Mouse (Mus musculus): ENCODE results near the gene 4931406P16Rik. TPM values are rescaled to one million over a fixed set of nuclear protein-coding genes. Genes with fewer than 3 reads are reported as not detected.
A peak's percentile ranks its signal among the peaks of the same experiment; 100 is the strongest.

Gene 4931406P16Rik
- polyA plus RNA-seq, 1 experiment from 2014 or later, result 30.5 TPM

- no peak for ATAC-seq (ENCODE audit: insufficient number of reproducible peaks, low FRiP score, low TSS enrichment, low read depth)
- 27% methylated on average over 1 of the region's 1 CpGs for WGBS
- H3K4me1 ChIP-seq, result peaks cover 19% of the 10 kb centered on the region; the same call in 1 of the 2 replicates
- H3K36me3 ChIP-seq, result no peaks in the 10 kb centered on the region
- no peaks in the 10 kb centered on the region for H3K27me3 ChIP-seq
- H3K9me3 ChIP-seq, result no peaks in the 10 kb centered on the region
- no peak overlapping the region for H3K4me3 ChIP-seq
- no peak overlapping the region for H3K9ac ChIP-seq
- no peak overlapping the region for H3K4me2 ChIP-seq
- peak overlapping the region; percentile 75 for H3K27ac ChIP-seq
These were observed 44.9 kb downstream of the 4931406P16Rik start for GRCm38 (mm10) chr7:34268463-34268862.

- ATAC-seq (ENCODE audit: insufficient number of reproducible peaks, low FRiP score, low TSS enrichment, low read depth), result no peak
- Histone ChIP-seq H3K9ac (no peak overlapping the region), H3K9me3 (no peaks in the 10 kb centered on the region), H3K36me3 (peaks cover 12% of the 10 kb centered on the region), H3K4me3 (no peak overlapping the region), H3K27me3 (no peaks in the 10 kb centered on the region), H3K4me1 (peaks cover 17% of the 10 kb centered on the region; the same call in 1 of the 2 replicates), H3K27ac (no peak overlapping the region), H3K4me2 (no peak overlapping the region)
These were observed 46.9 kb downstream of the 4931406P16Rik start for GRCm38 (mm10) chr7:34266421-34266820.

- Histone ChIP-seq H3K4me3 (no peak overlapping the region), H3K27ac (no peak overlapping the region), H3K9ac (no peak overlapping the region), H3K27me3 (no peaks in the 10 kb centered on the region), H3K9me3 (no peaks in the 10 kb centered on the region), H3K4me2 (no peak overlapping the region), H3K36me3 (peaks cover 14% of the 10 kb centered on the region), H3K4me1 (peaks cover 17% of the 10 kb centered on the region; the same call in 1 of the 2 replicates)
- ATAC-seq (ENCODE audit: insufficient number of reproducible peaks, low FRiP score, low TSS enrichment, low read depth), result no peak
- WGBS, result 53% methylated on average over 5 of the region's 5 CpGs
These were observed 47.4 kb downstream of the 4931406P16Rik start for GRCm38 (mm10) chr7:34265876-34266346.

GRCm38 (mm10) chr7:34263437-34263836, 49.9 kb downstream of the 4931406P16Rik start:
- Histone ChIP-seq H3K4me1 (peaks cover 6% of the 10 kb centered on the region; the same call in 1 of the 2 replicates), H3K9me3 (no peaks in the 10 kb centered on the region), H3K27ac (no peak overlapping the region), H3K36me3 (peaks cover 21% of the 10 kb centered on the region), H3K27me3 (no peaks in the 10 kb centered on the region), H3K9ac (no peak overlapping the region), H3K4me2 (no peak overlapping the region), H3K4me3 (no peak overlapping the region)
- no peak for ATAC-seq (ENCODE audit: insufficient number of reproducible peaks, low FRiP score, low TSS enrichment, low read depth)
- WGBS, result 84% methylated on average over 5 of the region's 5 CpGs

- Histone ChIP-seq H3K4me2 (no peak overlapping the region), H3K27ac (0 out of 2 replicates have a peak overlapping the region, but pooled peaks have one; percentile 5), H3K27me3 (no peaks in the 10 kb centered on the region), H3K4me1 (0 out of 2 replicates have a peak, but pooled peaks cover 2% of the 10 kb centered on the region), H3K9ac (no peak overlapping the region), H3K9me3 (no peaks in the 10 kb centered on the region), H3K36me3 (peaks cover 44% of the 10 kb centered on the region), H3K4me3 (no peak overlapping the region)
- 0 out of 2 replicates have a peak, but pooled peaks have one; percentile 30 for ATAC-seq (ENCODE audit: insufficient number of reproducible peaks, low FRiP score, low TSS enrichment, low read depth)
- WGBS, result 42% methylated on average over 1 of the region's 1 CpGs
These were observed 54.9 kb downstream of the 4931406P16Rik start for GRCm38 (mm10) chr7:34258407-34258806.

- H3K4me1 ChIP-seq, result 0 out of 2 replicates have a peak, but pooled peaks cover 2% of the 10 kb centered on the region
- H3K36me3 ChIP-seq, result peaks cover 43% of the 10 kb centered on the region
- H3K4me2 ChIP-seq, result no peak overlapping the region
- H3K27ac ChIP-seq, result no peak overlapping the region
- ATAC-seq (ENCODE audit: insufficient number of reproducible peaks, low FRiP score, low TSS enrichment, low read depth), result no peak
- H3K9me3 ChIP-seq, result no peaks in the 10 kb centered on the region
- H3K27me3 ChIP-seq, result no peaks in the 10 kb centered on the region
- WGBS, result 67% methylated on average over 9 of the region's 9 CpGs
- H3K4me3 ChIP-seq, result no peak overlapping the region
- H3K9ac ChIP-seq, result no peak overlapping the region
These were observed 56.1 kb downstream of the 4931406P16Rik start for GRCm38 (mm10) chr7:34257279-34257678.

GRCm38 (mm10) chr7:34255916-34256315, 57.4 kb downstream of the 4931406P16Rik start:
- Histone ChIP-seq H3K4me2 (no peak overlapping the region), H3K4me1 (0 out of 2 replicates have a peak, but pooled peaks cover 2% of the 10 kb centered on the region), H3K4me3 (no peak overlapping the region), H3K27me3 (no peaks in the 10 kb centered on the region), H3K9ac (no peak overlapping the region), H3K9me3 (no peaks in the 10 kb centered on the region), H3K36me3 (peaks cover 35% of the 10 kb centered on the region), H3K27ac (no peak overlapping the region)
- 86% methylated on average over 1 of the region's 1 CpGs for WGBS
- ATAC-seq (ENCODE audit: insufficient number of reproducible peaks, low FRiP score, low TSS enrichment, low read depth), result no peak

- no peak for ATAC-seq (ENCODE audit: insufficient number of reproducible peaks, low FRiP score, low TSS enrichment, low read depth)
- H3K36me3 ChIP-seq, result peaks cover 38% of the 10 kb centered on the region
- H3K27me3 ChIP-seq, result no peaks in the 10 kb centered on the region
- no peak overlapping the region for H3K27ac ChIP-seq
- H3K9ac ChIP-seq, result no peak overlapping the region
- H3K4me1 ChIP-seq, result 0 out of 2 replicates have a peak, but pooled peaks cover 2% of the 10 kb centered on the region
- H3K9me3 ChIP-seq, result no peaks in the 10 kb centered on the region
- H3K4me3 ChIP-seq, result no peak overlapping the region
- 63% methylated on average over 3 of the region's 3 CpGs for WGBS
- H3K4me2 ChIP-seq, result no peak overlapping the region
These were observed 58.2 kb downstream of the 4931406P16Rik start for GRCm38 (mm10) chr7:34255137-34255536.

- 58% methylated on average over 2 of the region's 2 CpGs for WGBS
- Histone ChIP-seq H3K27ac (no peak overlapping the region), H3K9ac (no peak overlapping the region), H3K4me2 (no peak overlapping the region), H3K4me3 (no peak overlapping the region), H3K27me3 (no peaks in the 10 kb centered on the region), H3K4me1 (no peaks in the 10 kb centered on the region), H3K9me3 (no peaks in the 10 kb centered on the region), H3K36me3 (peaks cover 54% of the 10 kb centered on the region)
- ATAC-seq (ENCODE audit: insufficient number of reproducible peaks, low FRiP score, low TSS enrichment, low read depth), result no peak
These were observed 61.3 kb downstream of the 4931406P16Rik start for GRCm38 (mm10) chr7:34252030-34252429.

- 93% methylated on average over 7 of the region's 7 CpGs for WGBS
- H3K9ac ChIP-seq, result no peak within 1 kb of the TSS
These were observed 62.6 kb downstream of the 4931406P16Rik start, which contains the start of gene Gm6096 for GRCm38 (mm10) chr7:34250738-34251137. Gene Gm6096 (plus strand): TSS chr7:34251038.

GRCm38 (mm10) chr7:34246870-34247499, 66.4 kb downstream of the 4931406P16Rik start:
- WGBS, result 91% methylated on average over 3 of the region's 3 CpGs

More at GRCm38 (mm10) chr7:34250738-34251137, 62.6 kb downstream of the 4931406P16Rik start, which contains the start of gene Gm6096:
- Histone ChIP-seq H3K4me2 (no peak within 1 kb of the TSS), H3K4me3 (no peak within 1 kb of the TSS), H3K27ac (no peak within 1 kb of the TSS), H3K27me3 (no peaks in the 10 kb centered on the region), H3K36me3 (peaks cover 58% of the 10 kb centered on the region), H3K9me3 (no peaks in the 10 kb centered on the region), H3K4me1 (no peaks in the 10 kb centered on the region)
- ATAC-seq (ENCODE audit: insufficient number of reproducible peaks, low FRiP score, low TSS enrichment, low read depth), result no peak

GRCm38 (mm10) chr7:34242176-34242575, 71.2 kb downstream of the 4931406P16Rik start:
- Histone ChIP-seq H3K9me3 (no peaks in the 10 kb centered on the region), H3K4me3 (no peak overlapping the region), H3K27me3 (no peaks in the 10 kb centered on the region), H3K4me2 (no peak overlapping the region), H3K36me3 (peaks cover 83% of the 10 kb centered on the region), H3K4me1 (no peaks in the 10 kb centered on the region), H3K9ac (no peak overlapping the region), H3K27ac (no peak overlapping the region)
- 93% methylated on average over 11 of the region's 11 CpGs for WGBS
- ATAC-seq (ENCODE audit: insufficient number of reproducible peaks, low FRiP score, low TSS enrichment, low read depth), result no peak

More at GRCm38 (mm10) chr7:34246870-34247499, 66.4 kb downstream of the 4931406P16Rik start:
- Histone ChIP-seq H3K4me2 (no peak overlapping the region), H3K9me3 (no peaks in the 10 kb centered on the region), H3K4me3 (no peak overlapping the region), H3K27me3 (no peaks in the 10 kb centered on the region), H3K27ac (no peak overlapping the region), H3K36me3 (peaks cover 76% of the 10 kb centered on the region), H3K9ac (no peak overlapping the region), H3K4me1 (no peaks in the 10 kb centered on the region)
- ATAC-seq (ENCODE audit: insufficient number of reproducible peaks, low FRiP score, low TSS enrichment, low read depth), result no peak
